Mouse (Mus musculus): ENCODE measurements around the gene Efna3.

DNA sequence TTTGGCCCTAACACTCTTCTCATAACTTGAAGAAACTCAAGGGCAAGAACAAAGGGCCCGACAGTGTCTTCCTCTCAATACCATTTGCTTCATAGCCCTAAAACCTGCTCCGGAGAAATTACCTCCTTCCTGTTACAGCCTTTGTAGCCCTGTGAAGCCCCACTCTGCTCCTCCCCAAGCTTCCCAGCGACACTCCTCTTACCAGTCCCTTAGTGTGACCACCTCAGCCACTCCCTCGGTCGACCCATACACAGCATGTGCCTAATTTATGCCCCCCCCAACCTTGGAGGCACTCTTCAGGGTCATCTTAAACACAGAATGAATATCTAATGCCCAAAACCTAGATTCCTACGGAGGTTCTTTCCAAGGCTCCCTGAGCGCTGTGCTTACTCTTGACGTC is 44.1 kb downstream of the Efna3 start:
- TF ChIP-seq CTCF (IDR thresholded peaks at IDR 0.05; ENCODE audit: insufficient read depth, low read depth, low read length) (no peak), POLR2A (IDR thresholded peaks at IDR 0.05; ENCODE audit: insufficient read depth, low read depth, low read length) (no peak)
